In the genomic region with DNA sequence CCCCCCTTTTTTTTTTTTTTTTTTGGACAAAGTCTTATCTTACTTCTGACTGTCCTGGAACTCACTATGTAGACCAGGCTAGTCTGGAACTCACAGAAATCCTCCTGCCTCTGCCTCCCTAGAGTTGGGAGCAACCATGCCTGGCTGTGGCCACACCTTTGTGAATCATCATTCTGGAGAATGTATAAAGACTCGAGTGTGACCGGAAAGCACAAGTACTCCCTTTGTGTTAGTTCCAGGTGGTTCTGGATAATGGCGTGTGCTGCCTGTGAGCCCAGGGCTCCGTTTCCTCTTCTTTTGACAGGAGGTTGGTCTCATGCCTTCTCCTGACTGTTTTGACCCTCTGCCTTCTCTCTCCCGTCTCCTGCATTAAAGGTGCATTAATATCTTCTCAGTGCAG, we compare ENCODE assay signal across 34 mouse cellular contexts. TPM values are rescaled to one million over a fixed set of nuclear protein-coding genes. Genes with fewer than 3 reads are reported as not detected.
"Had no signal": no experiment of that assay in that cellular context is flagged by ENCODE, and none has a peak within 500 bp of the region (broad histone marks: within the 10 kb centered on the region; RNA-seq: fewer than 3 reads in every experiment).

No protein-coding gene starts in this region.

- H3K4me1 ChIP-seq: liver, embryonic 12.5 days; liver, embryonic 13.5 days; liver, embryonic 15.5 days; megakaryocyte, embryonic 14.5 days; neural tube, embryonic 12.5 days had no signal

- H3K4me2 ChIP-seq: limb, embryonic 12.5 days; limb, embryonic 13.5 days; limb, embryonic 15.5 days; liver, embryonic 11.5 days; liver, embryonic 12.5 days; liver, embryonic 13.5 days; liver, embryonic 15.5 days; lung, embryonic 14.5 days; lung, embryonic 15.5 days; midbrain, embryonic 12.5 days; midbrain, embryonic 13.5 days; midbrain, embryonic 15.5 days; neural tube, embryonic 12.5 days had no signal

- H3K4me3 ChIP-seq: limb, embryonic 10.5 days; limb, embryonic 12.5 days; limb, embryonic 13.5 days; limb, embryonic 15.5 days; liver, embryonic 12.5 days; liver, embryonic 13.5 days; liver, embryonic 15.5 days; lung, embryonic 15.5 days; megakaryocyte, embryonic 14.5 days; midbrain, embryonic 10.5 days; midbrain, embryonic 12.5 days; midbrain, embryonic 13.5 days; midbrain, embryonic 15.5 days; myocyte; neural tube, embryonic 12.5 days had no signal

- H3K36me3 ChIP-seq: limb, embryonic 10.5 days; limb, embryonic 12.5 days; limb, embryonic 13.5 days; limb, embryonic 15.5 days; liver, embryonic 12.5 days; liver, embryonic 13.5 days; liver, embryonic 15.5 days; lung, embryonic 15.5 days; midbrain, embryonic 10.5 days; midbrain, embryonic 12.5 days; midbrain, embryonic 13.5 days; midbrain, embryonic 15.5 days; neural tube, embryonic 12.5 days had no signal

- H3K9ac ChIP-seq: limb, embryonic 12.5 days; limb, embryonic 13.5 days; limb, embryonic 15.5 days; liver, embryonic 12.5 days; liver, embryonic 13.5 days; liver, embryonic 14.5 days; liver, embryonic 15.5 days; liver, postnatal 0 days; lung, embryonic 14.5 days; lung, embryonic 15.5 days; midbrain, embryonic 12.5 days; midbrain, embryonic 13.5 days; midbrain, embryonic 15.5 days; neural tube, embryonic 12.5 days had no signal

- ATAC-seq: liver, embryonic 12.5 days; liver, postnatal 0 days; lung, postnatal 0 days; midbrain, embryonic 13.5 days; midbrain, embryonic 15.5 days; midbrain, embryonic 16.5 days had no signal

- DNase-seq: left cerebral cortex, postnatal 4 days; liver; liver, embryonic 13.5 days; liver, postnatal 0 days; lung, adult 18-20 months; lung, adult 2 months; lung, embryonic 14.5 days; lung, postnatal 10 days; lung, postnatal 14 days; lung, postnatal 36 days; lung, postnatal 4 days; midbrain, embryonic 14.5 days had no signal

- H3K9me3 ChIP-seq: limb, embryonic 10.5 days; limb, embryonic 12.5 days; limb, embryonic 13.5 days; limb, embryonic 15.5 days; liver, embryonic 12.5 days; liver, embryonic 13.5 days; liver, embryonic 15.5 days; lung, embryonic 15.5 days; midbrain, embryonic 10.5 days; midbrain, embryonic 12.5 days; midbrain, embryonic 13.5 days; midbrain, embryonic 15.5 days; neural tube, embryonic 12.5 days had no signal

- H3K27me3 ChIP-seq: limb, embryonic 12.5 days; limb, embryonic 13.5 days; limb, embryonic 15.5 days; liver, embryonic 12.5 days; liver, embryonic 13.5 days; liver, embryonic 15.5 days; lung, embryonic 15.5 days; megakaryocyte, embryonic 14.5 days; midbrain, embryonic 12.5 days; midbrain, embryonic 13.5 days; midbrain, embryonic 15.5 days; neural tube, embryonic 12.5 days had no signal

- H3K27ac ChIP-seq: limb, embryonic 10.5 days; limb, embryonic 12.5 days; limb, embryonic 13.5 days; limb, embryonic 15.5 days; liver, embryonic 12.5 days; liver, embryonic 13.5 days; liver, embryonic 14.5 days; liver, embryonic 15.5 days; lung, embryonic 15.5 days; macrophage; midbrain, embryonic 10.5 days; midbrain, embryonic 12.5 days; midbrain, embryonic 15.5 days; neural tube, embryonic 12.5 days had no signal

RNA-seq across cellular contexts. Expression of a gene that starts 41.0 kb away (rescaled TPM):
- total RNA-seq: megakaryocyte progenitor cell, adult 5-6 weeks; megakaryocyte-erythroid progenitor cell, adult 5-6 weeks; monocyte, adult 5-6 weeks had no signal
- polyA plus RNA-seq: macrophage had no signal
